Mouse (Mus musculus): ENCODE data around the gene Slc41a2. TPM values are rescaled to one million over a fixed set of nuclear protein-coding genes. Genes with fewer than 3 reads are reported as not detected.

The Slc41a2 gene
- polyA plus RNA-seq, 1 experiment from 2014 or later, result 0.84 TPM

DNA sequence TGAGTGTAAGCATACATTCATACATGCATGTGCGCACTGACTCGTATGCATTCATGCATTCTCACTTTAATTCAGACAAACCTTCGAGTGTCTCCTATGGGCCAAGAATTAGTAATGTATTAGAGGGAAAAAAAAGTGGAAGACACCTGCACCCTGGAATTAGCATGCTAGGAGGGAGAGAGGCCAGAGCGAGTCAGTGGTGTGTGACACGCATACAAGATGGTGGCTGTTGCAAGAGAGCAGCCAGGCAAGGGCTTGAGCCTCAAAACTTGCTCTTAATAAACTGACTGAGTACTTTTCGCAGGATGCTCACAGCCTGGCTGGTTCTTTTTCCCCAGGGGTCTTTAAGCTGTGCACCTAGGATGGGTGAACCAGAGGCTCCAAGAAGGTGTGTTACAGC lies 152.6 kb downstream of the Slc41a2 start:
- no peak for ATAC-seq (replicated peaks; ENCODE audit: extremely low read depth, insufficient read depth, low FRiP score)
- Histone ChIP-seq H3K27ac (ENCODE audit: low read length) (no peak overlapping the region), H3K36me3 (ENCODE audit: control insufficient read depth, insufficient read depth) (no peaks in the 10 kb centered on the region), H3K4me2 (ENCODE audit: low read depth, low read length) (no peak overlapping the region), H3K9ac (ENCODE audit: low read length) (no peak overlapping the region), H3K9me3 (replicated peaks; ENCODE audit: control insufficient read depth, low read length) (no peaks in the 10 kb centered on the region), H3K27me3 (ENCODE audit: control insufficient read depth, insufficient read depth, low read length) (no peaks in the 10 kb centered on the region), H3K4me1 (ENCODE audit: control insufficient read depth, insufficient read depth, low read length) (peaks cover 22% of the 10 kb centered on the region), H3K4me3 (ENCODE audit: low read length) (no peak overlapping the region)
- 96% methylated on average over 6 of the region's 6 CpGs for WGBS

DNA sequence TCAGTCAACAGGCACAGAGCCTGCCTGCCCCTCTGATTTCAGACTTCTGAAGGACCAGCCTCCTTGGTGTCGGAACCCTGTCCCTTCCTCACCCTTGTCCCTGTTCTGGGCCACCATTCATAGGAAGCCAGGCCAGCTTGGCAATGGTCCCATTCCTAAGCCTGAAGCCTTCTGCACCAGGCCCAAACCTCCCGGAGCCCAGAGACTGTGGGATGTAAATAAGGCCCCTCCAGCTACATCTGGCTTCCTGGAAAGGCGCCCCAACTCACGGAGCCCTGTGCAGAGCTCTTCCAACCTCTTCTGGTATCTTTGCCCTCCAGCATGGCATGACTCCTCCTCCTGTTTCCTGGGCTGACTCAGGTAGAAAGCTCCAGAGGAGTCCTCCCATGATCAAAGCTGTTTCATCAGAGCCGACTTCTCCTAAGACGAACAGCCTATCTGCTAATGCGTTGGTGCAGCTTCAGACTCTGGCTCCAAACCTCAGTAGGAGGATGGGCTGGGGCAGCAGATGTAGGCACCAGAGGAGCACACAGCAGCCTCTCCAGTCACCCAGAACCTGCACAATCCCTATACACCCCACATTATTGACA lies 153.1 kb downstream of the Slc41a2 start:
- no peaks in the 10 kb centered on the region for H3K36me3 ChIP-seq (ENCODE audit: control insufficient read depth, insufficient read depth)
- H3K4me2 ChIP-seq (ENCODE audit: low read depth, low read length), result peak overlapping the region; percentile 7; the same call in 1 of the 2 replicates
- WGBS, result 43% methylated on average over 7 of the region's 7 CpGs
- H3K27me3 ChIP-seq (ENCODE audit: control insufficient read depth, insufficient read depth, low read length), result no peaks in the 10 kb centered on the region
- no peak overlapping the region for H3K4me3 ChIP-seq (ENCODE audit: low read length)
- H3K9ac ChIP-seq (ENCODE audit: low read length), result no peak overlapping the region
- H3K9me3 ChIP-seq (replicated peaks; ENCODE audit: control insufficient read depth, low read length), result peaks cover under 1% of the 10 kb centered on the region; the same call in 1 of the 2 replicates
- H3K4me1 ChIP-seq (ENCODE audit: control insufficient read depth, insufficient read depth, low read length), result peaks cover 22% of the 10 kb centered on the region
- ATAC-seq (replicated peaks; ENCODE audit: extremely low read depth, insufficient read depth, low FRiP score), result 0 out of 2 replicates have a peak, but pooled peaks have one; percentile 5
- H3K27ac ChIP-seq (ENCODE audit: low read length), result peak overlapping the region; percentile 33; the same call in 1 of the 2 replicates

DNA sequence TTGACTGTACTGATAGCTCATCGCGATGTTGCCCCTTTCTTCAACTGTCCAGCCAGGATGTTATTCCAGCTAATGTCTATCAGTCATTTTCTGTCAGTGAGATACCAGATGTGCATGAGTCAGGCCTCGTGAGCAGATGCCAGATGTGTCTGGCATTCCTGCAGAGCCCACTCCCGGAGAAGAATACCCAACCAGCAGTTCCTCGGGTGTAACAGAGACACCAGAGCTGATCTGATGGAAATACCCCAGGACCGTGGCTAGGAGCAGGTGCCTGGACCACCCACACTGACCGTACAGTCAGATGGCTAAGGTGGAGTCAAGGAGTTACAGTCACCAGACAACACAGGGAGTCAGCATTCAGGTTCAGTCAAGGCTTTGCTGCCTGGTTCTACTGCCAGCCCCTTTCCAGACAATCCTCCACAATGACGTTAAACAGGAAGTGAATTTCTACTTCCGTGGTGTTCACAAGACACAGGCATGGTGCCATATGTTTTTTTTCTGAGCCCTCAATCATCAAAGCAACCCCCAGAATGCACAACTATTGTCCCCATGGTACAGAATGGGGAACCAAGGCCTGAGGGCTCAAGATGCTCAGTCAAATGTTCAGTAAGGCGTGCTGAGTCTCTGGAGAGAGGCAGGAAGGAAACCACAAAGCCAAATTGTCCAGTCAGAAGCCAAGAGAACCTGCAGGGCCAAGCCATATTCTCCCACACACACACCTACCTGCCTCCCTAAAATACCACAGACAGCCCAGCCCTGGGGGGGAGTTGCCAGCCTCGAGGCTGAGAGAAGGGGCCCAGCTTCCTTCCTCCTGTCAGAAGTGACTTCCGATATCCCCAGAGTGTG lies 153.8 kb downstream of the Slc41a2 start:
- Histone ChIP-seq H3K36me3 (ENCODE audit: control insufficient read depth, insufficient read depth) (no peaks in the 10 kb centered on the region), H3K4me3 (ENCODE audit: low read length) (no peak overlapping the region), H3K9me3 (replicated peaks; ENCODE audit: control insufficient read depth, low read length) (peaks cover 5% of the 10 kb centered on the region), H3K27me3 (ENCODE audit: control insufficient read depth, insufficient read depth, low read length) (no peaks in the 10 kb centered on the region), H3K4me2 (ENCODE audit: low read depth, low read length) (no peak overlapping the region), H3K4me1 (ENCODE audit: control insufficient read depth, insufficient read depth, low read length) (peaks cover 22% of the 10 kb centered on the region), H3K27ac (ENCODE audit: low read length) (peak overlapping the region; percentile 33; the same call in 1 of the 2 replicates), H3K9ac (ENCODE audit: low read length) (no peak overlapping the region)
- WGBS, result 45% methylated on average over 12 of the region's 12 CpGs
- peak; percentile 38; the same call in 1 of the 2 replicates for ATAC-seq (replicated peaks; ENCODE audit: extremely low read depth, insufficient read depth, low FRiP score)

DNA sequence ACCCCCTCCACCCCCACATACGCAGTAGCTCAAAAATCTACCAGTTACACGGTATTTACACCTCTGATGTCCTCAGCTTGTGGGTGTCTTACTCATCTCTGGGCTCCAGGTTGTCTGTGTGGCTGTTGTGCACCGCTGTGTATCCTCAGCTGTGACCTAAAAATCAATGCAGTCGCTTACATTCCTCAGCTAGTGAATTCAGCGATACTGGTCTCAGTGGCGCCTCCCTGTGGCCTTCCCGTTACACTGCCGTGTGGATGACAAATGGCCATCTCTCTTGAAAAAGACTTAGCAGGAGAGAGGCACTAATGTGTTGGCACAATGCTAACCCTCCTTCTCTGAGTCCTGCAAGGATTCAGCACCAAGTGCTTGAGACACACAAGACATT lies 155.1 kb downstream of the Slc41a2 start:
- H3K27me3 ChIP-seq (ENCODE audit: control insufficient read depth, insufficient read depth, low read length), result no peaks in the 10 kb centered on the region
- H3K9me3 ChIP-seq (replicated peaks; ENCODE audit: control insufficient read depth, low read length), result peaks cover 5% of the 10 kb centered on the region
- peaks cover 21% of the 10 kb centered on the region for H3K4me1 ChIP-seq (ENCODE audit: control insufficient read depth, insufficient read depth, low read length)
- H3K36me3 ChIP-seq (ENCODE audit: control insufficient read depth, insufficient read depth), result no peaks in the 10 kb centered on the region
- WGBS, result 39% methylated on average over 8 of the region's 8 CpGs
- no peak overlapping the region for H3K4me3 ChIP-seq (ENCODE audit: low read length)
- H3K4me2 ChIP-seq (ENCODE audit: low read depth, low read length), result no peak overlapping the region
- H3K27ac ChIP-seq (ENCODE audit: low read length), result no peak overlapping the region
- no peak for ATAC-seq (replicated peaks; ENCODE audit: extremely low read depth, insufficient read depth, low FRiP score)
- H3K9ac ChIP-seq (ENCODE audit: low read length), result no peak overlapping the region

DNA sequence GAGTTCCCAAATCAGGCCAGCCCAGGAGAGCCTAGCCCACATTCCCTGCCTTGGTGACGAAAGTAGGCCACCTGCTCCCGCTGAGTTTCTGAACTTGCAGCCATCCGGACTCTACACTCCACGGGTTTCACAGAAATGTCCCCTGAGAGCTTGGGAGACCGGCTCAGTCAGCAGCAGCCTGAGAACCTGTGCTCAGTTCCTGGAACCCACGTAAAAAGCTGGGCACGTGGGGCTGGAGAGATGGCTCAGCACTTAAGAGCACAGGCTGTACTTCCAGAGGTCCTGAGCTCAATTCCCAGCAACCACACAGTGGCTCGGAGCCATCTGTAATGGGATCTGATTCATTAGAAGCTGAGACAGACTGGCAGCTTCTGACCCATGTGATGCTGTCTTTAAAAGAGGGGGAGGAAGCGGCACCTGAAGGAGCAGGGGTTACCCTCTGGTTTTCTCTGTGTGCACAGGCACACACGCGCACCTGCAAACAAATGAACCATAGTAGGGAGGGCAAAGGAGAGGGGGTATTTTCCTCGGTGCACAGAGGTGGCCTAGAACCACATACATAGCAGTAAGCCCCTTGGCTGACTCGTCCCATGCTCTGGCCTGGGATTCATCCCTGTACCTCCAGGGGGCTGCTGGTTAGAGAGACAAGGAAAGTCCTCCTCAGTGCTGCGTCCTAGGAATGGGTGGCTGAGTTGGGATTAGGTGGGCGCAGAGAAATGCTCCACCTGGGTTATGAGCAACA lies 155.7 kb downstream of the Slc41a2 start:
- no peaks in the 10 kb centered on the region for H3K27me3 ChIP-seq (ENCODE audit: control insufficient read depth, insufficient read depth, low read length)
- ATAC-seq (replicated peaks; ENCODE audit: extremely low read depth, insufficient read depth, low FRiP score), result no peak

More for the DNA sequence above, 155.7 kb downstream of the Slc41a2 start:
- Histone ChIP-seq H3K4me1 (ENCODE audit: control insufficient read depth, insufficient read depth, low read length) (peaks cover 16% of the 10 kb centered on the region), H3K36me3 (ENCODE audit: control insufficient read depth, insufficient read depth) (no peaks in the 10 kb centered on the region), H3K4me2 (ENCODE audit: low read depth, low read length) (no peak overlapping the region), H3K9me3 (replicated peaks; ENCODE audit: control insufficient read depth, low read length) (peaks cover 5% of the 10 kb centered on the region), H3K9ac (ENCODE audit: low read length) (no peak overlapping the region), H3K4me3 (ENCODE audit: low read length) (no peak overlapping the region), H3K27ac (ENCODE audit: low read length) (no peak overlapping the region)
- WGBS, result 73% methylated on average over 15 of the region's 15 CpGs

Other genes with a start within 250 kb of the Slc41a2 start
- 0.37 and 0.39 TPM in 2 replicates for gene D10Wsu102e, start 22.3 kb upstream of the Slc41a2 start, polyA plus RNA-seq (2015; fragmentation: Nextera tagmentation; extraction: Ambion mirVana)
- gene Aldh1l2, start 196.3 kb upstream of the Slc41a2 start, polyA plus RNA-seq (2015; fragmentation: Nextera tagmentation; extraction: Ambion mirVana), result 11.0 and 11.3 TPM in 2 replicates
- 25.1 and 25.2 TPM in 2 replicates for gene Washc4, start 205.9 kb upstream of the Slc41a2 start, polyA plus RNA-seq (2015; fragmentation: Nextera tagmentation; extraction: Ambion mirVana)

Data from heart, embryonic 16.5 days (tissue).